Mouse (Mus musculus): ENCODE data around the gene Ecel1. TPM values are rescaled to one million over a fixed set of nuclear protein-coding genes. Genes with fewer than 3 reads are reported as not detected.

The Ecel1 gene
- polyA plus RNA-seq, 1 experiment = 3.9 TPM

DNA sequence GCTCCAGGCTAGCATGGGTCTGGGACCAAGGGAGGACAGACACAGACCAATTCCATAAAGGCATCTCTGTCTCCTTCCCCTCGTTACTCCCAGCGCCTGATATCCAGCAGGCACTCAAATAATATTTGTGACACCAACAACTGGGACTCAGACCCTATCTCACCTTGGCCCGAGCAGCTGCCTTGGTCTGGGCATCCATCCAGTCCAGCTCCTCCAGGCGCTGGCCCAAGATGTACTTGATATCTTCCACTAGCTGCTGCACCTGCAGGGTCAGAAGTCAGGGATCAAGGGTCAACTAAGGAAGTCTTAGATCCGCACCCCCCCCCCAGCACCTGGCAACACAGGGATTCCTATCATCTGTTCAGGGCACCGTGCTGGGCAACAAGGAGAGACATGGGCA, 5.0 kb downstream of the Ecel1 start:
- no peaks in the 10 kb centered on the region for H3K4me1 ChIP-seq (ENCODE audit: control insufficient read depth, insufficient read depth, low read length)
- no peak overlapping the region for H3K4me3 ChIP-seq (ENCODE audit: insufficient read depth, low read length)
- TF ChIP-seq CTCF (IDR thresholded peaks at IDR 0.05; ENCODE audit: extremely low read depth, insufficient read depth, low read length) = no peak
- TF ChIP-seq POLR2A (IDR thresholded peaks at IDR 0.05; ENCODE audit: extremely low read depth, insufficient read depth, low read length) = no peak
- no peak overlapping the region for H3K27ac ChIP-seq (ENCODE audit: insufficient read depth, low read length)

DNA sequence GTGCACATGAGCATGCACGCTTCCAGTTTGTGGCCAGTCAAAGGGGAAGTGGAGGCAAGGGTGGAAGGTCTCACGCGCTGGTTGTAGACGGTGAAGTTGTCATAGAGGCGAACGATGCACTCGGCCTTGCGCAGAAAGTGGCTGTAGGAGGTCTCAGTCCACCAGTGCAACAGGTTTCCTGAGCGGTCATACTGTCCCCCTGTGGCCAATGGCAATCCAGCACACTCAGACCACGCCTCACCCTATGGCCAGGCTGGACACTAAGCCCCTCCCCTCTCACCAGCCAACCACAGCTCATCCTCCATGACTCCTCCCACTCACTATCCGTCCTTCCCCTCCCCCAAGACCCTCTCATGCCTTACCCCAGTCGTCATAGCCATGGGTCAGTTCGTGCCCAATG, 6.9 kb downstream of the Ecel1 start:
- Histone ChIP-seq H3K4me3 (ENCODE audit: insufficient read depth, low read length) (no peak overlapping the region), H3K27ac (ENCODE audit: insufficient read depth, low read length) (no peak overlapping the region), H3K4me1 (ENCODE audit: control insufficient read depth, insufficient read depth, low read length) (no peaks in the 10 kb centered on the region)
- TF ChIP-seq POLR2A (IDR thresholded peaks at IDR 0.05; ENCODE audit: extremely low read depth, insufficient read depth, low read length) = no peak
- TF ChIP-seq CTCF (IDR thresholded peaks at IDR 0.05; ENCODE audit: extremely low read depth, insufficient read depth, low read length) = no peak

GRCm38 (mm10) chr1:87143141-87143540, 13.2 kb downstream of the Ecel1 start:
- Histone ChIP-seq H3K27ac (ENCODE audit: insufficient read depth, low read length) (no peak overlapping the region), H3K4me3 (ENCODE audit: insufficient read depth, low read length) (no peak overlapping the region), H3K4me1 (ENCODE audit: control insufficient read depth, insufficient read depth, low read length) (no peaks in the 10 kb centered on the region)
- TF ChIP-seq POLR2A (IDR thresholded peaks at IDR 0.05; ENCODE audit: extremely low read depth, insufficient read depth, low read length) (no peak), CTCF (IDR thresholded peaks at IDR 0.05; ENCODE audit: extremely low read depth, insufficient read depth, low read length) (no peak)

DNA sequence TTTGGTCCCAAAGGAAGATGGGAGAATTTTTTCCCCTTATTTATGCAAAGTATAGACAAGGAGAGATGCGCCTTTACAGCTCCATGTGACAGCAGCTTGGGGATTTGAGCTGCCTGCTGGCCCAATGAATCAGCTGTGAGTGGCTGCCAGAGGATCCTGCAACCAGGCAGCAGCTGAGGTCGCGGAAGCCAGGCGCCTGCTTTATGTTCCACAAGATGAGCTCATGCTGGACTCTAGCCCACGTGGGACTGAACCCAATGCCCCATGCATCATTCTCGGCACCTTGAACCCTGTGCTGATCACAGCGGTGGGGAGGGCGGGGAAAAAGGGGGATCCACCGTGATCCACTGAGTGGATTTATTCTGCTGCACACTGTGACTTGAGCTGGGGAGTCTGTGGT, 13.9 kb downstream of the Ecel1 start:
- no peak overlapping the region for H3K27ac ChIP-seq (ENCODE audit: insufficient read depth, low read length)
- H3K4me1 ChIP-seq (ENCODE audit: control insufficient read depth, insufficient read depth, low read length) = no peaks in the 10 kb centered on the region
- TF ChIP-seq POLR2A (IDR thresholded peaks at IDR 0.05; ENCODE audit: extremely low read depth, insufficient read depth, low read length) (no peak), CTCF (IDR thresholded peaks at IDR 0.05; ENCODE audit: extremely low read depth, insufficient read depth, low read length) (no peak)
- H3K4me3 ChIP-seq (ENCODE audit: insufficient read depth, low read length) = no peak overlapping the region

DNA sequence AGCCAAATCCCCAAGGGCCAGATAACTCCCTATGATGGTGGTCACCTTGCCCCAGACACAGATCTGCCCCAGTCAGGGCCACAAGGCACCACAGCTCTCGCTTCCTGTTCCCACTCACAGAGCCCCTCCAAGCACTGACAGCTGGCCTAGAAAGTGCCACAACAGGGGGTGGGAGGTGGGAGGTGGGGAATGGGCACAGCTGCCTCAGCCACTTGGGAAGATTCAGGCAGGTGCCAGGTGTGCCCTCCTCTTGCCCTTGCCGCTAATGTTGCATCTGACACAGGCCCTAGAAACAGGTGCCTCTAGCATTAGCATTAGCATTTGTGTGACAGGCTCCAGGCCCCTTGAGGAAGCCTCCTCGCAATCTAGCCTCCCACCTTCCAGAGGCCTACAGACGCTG, 14.8 kb downstream of the Ecel1 start:
- Histone ChIP-seq H3K4me3 (ENCODE audit: insufficient read depth, low read length) (no peak overlapping the region), H3K27ac (ENCODE audit: insufficient read depth, low read length) (no peak overlapping the region), H3K4me1 (ENCODE audit: control insufficient read depth, insufficient read depth, low read length) (no peaks in the 10 kb centered on the region)
- no peak for TF ChIP-seq POLR2A (IDR thresholded peaks at IDR 0.05; ENCODE audit: extremely low read depth, insufficient read depth, low read length)
- TF ChIP-seq CTCF (IDR thresholded peaks at IDR 0.05; ENCODE audit: extremely low read depth, insufficient read depth, low read length) = no peak

GRCm38 (mm10) chr1:87131803-87132202, 24.5 kb downstream of the Ecel1 start:
- TF ChIP-seq CTCF (IDR thresholded peaks at IDR 0.05; ENCODE audit: extremely low read depth, insufficient read depth, low read length) (no peak), POLR2A (IDR thresholded peaks at IDR 0.05; ENCODE audit: extremely low read depth, insufficient read depth, low read length) (no peak)
- no peaks in the 10 kb centered on the region for H3K4me1 ChIP-seq (ENCODE audit: control insufficient read depth, insufficient read depth, low read length)
- no peak overlapping the region for H3K27ac ChIP-seq (ENCODE audit: insufficient read depth, low read length)
- H3K4me3 ChIP-seq (ENCODE audit: insufficient read depth, low read length) = no peak overlapping the region

- TF ChIP-seq CTCF (IDR thresholded peaks at IDR 0.05; ENCODE audit: extremely low read depth, insufficient read depth, low read length) (no peak), POLR2A (IDR thresholded peaks at IDR 0.05; ENCODE audit: extremely low read depth, insufficient read depth, low read length) (no peak)
- Histone ChIP-seq H3K27ac (ENCODE audit: insufficient read depth, low read length) (no peak overlapping the region), H3K4me1 (ENCODE audit: control insufficient read depth, insufficient read depth, low read length) (no peaks in the 10 kb centered on the region), H3K4me3 (ENCODE audit: insufficient read depth, low read length) (0 out of 2 replicates have a peak overlapping the region, but pooled peaks have one; percentile 11)
Observed at GRCm38 (mm10) chr1:87127206-87128030, 28.9 kb downstream of the Ecel1 start.

GRCm38 (mm10) chr1:87124673-87125072, 31.6 kb downstream of the Ecel1 start, which contains the start of gene Akp3:
Akp3 (plus strand) TSS chr1:87124973.
- no peak within 1 kb of the TSS for H3K4me3 ChIP-seq (ENCODE audit: insufficient read depth, low read length)
- H3K27ac ChIP-seq (ENCODE audit: insufficient read depth, low read length) = no peak within 1 kb of the TSS
- H3K4me1 ChIP-seq (ENCODE audit: control insufficient read depth, insufficient read depth, low read length) = no peaks in the 10 kb centered on the region
- no peak for TF ChIP-seq POLR2A (IDR thresholded peaks at IDR 0.05; ENCODE audit: extremely low read depth, insufficient read depth, low read length)
- TF ChIP-seq CTCF (IDR thresholded peaks at IDR 0.05; ENCODE audit: extremely low read depth, insufficient read depth, low read length) = no peak

GRCm38 (mm10) chr1:87114784-87115183, 41.5 kb downstream of the Ecel1 start:
- TF ChIP-seq CTCF (IDR thresholded peaks at IDR 0.05; ENCODE audit: extremely low read depth, insufficient read depth, low read length) (no peak), POLR2A (IDR thresholded peaks at IDR 0.05; ENCODE audit: extremely low read depth, insufficient read depth, low read length) (no peak)
- Histone ChIP-seq H3K27ac (ENCODE audit: insufficient read depth, low read length) (no peak overlapping the region), H3K4me3 (ENCODE audit: insufficient read depth, low read length) (no peak overlapping the region), H3K4me1 (ENCODE audit: control insufficient read depth, insufficient read depth, low read length) (no peaks in the 10 kb centered on the region)

GRCm38 (mm10) chr1:87111719-87112354, 44.5 kb downstream of the Ecel1 start:
- H3K4me1 ChIP-seq (ENCODE audit: control insufficient read depth, insufficient read depth, low read length) = no peaks in the 10 kb centered on the region
- H3K27ac ChIP-seq (ENCODE audit: insufficient read depth, low read length) = no peak overlapping the region
- H3K4me3 ChIP-seq (ENCODE audit: insufficient read depth, low read length) = no peak overlapping the region
- TF ChIP-seq POLR2A (IDR thresholded peaks at IDR 0.05; ENCODE audit: extremely low read depth, insufficient read depth, low read length) = no peak
- TF ChIP-seq CTCF (IDR thresholded peaks at IDR 0.05; ENCODE audit: extremely low read depth, insufficient read depth, low read length) = no peak

Measured in cortical plate, adult 2 months (tissue).